Mouse (Mus musculus): Measurements from ENCODE around the gene Tmem191c. TPM values are rescaled to one million over a fixed set of nuclear protein-coding genes. Genes with fewer than 3 reads are reported as not detected.
"Not testable (repeated sequence)": the region's sequence is repeated elsewhere in the genome, so short reads cannot be mapped to it uniquely, and the experiment has no call there.

Tmem191c gene
- polyA plus RNA-seq (2012; ENCODE audit: insufficient read depth, insufficient read length, missing spikeins), result 9.6 and 13.6 TPM in 2 replicates

DNA sequence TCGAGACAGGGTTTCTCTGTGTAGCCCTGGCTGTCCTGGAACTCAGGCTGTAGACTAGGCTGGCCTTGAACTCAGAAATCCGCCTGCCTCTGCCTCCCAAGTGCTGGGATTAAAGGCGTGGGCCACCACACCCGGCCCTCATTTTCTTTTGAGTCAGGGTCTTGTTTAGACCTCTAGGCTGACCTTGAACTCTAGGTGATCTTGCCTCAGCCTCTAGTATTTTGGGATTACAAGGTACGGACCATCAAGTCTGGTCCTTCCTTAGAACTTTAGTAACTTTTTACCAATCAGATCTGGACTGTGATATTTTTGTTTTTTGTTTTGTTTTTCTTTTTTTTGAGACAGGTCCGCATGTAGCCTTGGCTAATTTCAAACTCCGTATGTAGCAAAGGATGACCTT lies at the start of gene Tmem191c:
TSS of gene Tmem191c (plus strand) at position 357 of the 400 bp plus-strand sequence.
- H3K4me1 ChIP-seq (ENCODE audit: control insufficient read depth, insufficient read depth, low read length), result no peaks in the 10 kb centered on the region
- TF ChIP-seq CTCF (IDR thresholded peaks at IDR 0.05; ENCODE audit: low read depth, low read length) (no peak), POLR2A (IDR thresholded peaks at IDR 0.05; ENCODE audit: borderline replicate concordance, low read depth, low read length) (no peak)
- H3K4me3 ChIP-seq (ENCODE audit: insufficient read depth, low read length), result peak within 1 kb of the TSS; percentile 61
- no peak within 1 kb of the TSS for H3K27ac ChIP-seq (ENCODE audit: insufficient read depth, low read depth, low read length)

DNA sequence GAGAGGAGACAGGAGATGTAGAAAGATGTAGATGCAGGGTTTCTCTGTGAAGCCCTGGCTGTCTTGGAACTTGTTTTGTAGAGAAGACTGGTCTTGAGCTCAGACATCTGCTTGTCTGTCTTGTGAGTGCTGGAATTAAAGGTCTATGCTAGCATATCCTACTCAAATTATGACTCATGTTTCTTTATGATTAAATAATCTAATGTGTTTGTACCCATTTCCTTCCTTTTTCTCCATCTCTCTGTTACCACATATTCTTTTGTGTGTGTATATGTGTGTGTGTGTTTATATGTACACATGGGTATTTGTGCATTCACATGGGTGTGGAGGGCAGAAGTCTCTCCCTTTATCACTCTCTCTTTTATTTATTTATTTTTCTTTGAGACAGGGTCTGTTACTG lies 49.4 kb upstream of the Tmem191c start:
- Histone ChIP-seq H3K27ac (ENCODE audit: insufficient read depth, low read depth, low read length) (no peak overlapping the region), H3K4me3 (ENCODE audit: insufficient read depth, low read length) (no peak overlapping the region), H3K4me1 (ENCODE audit: control insufficient read depth, insufficient read depth, low read length) (peaks cover 6% of the 10 kb centered on the region)
- TF ChIP-seq POLR2A (IDR thresholded peaks at IDR 0.05; ENCODE audit: borderline replicate concordance, low read depth, low read length) (no peak), CTCF (IDR thresholded peaks at IDR 0.05; ENCODE audit: low read depth, low read length) (no peak)

DNA sequence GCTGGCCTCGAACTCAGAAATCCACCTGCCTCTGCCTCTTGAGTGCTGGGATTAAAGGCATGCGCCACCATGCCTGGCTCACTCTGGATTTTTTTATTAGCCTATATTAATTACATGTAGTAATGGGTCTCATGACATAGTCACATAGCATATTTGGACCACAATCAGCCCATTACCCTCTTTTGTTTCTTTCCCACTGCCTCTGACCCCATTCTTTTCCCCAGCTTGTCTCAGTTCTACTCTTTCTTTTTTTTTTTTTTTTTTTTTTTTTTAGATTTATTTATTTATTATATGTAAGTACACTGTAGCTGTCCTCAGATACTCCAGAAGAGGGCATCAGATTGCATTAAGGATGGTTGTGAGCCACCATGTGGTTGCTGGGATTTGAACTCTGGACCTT lies 44.4 kb upstream of the Tmem191c start:
- H3K4me1 ChIP-seq (ENCODE audit: control insufficient read depth, insufficient read depth, low read length), result peaks cover 17% of the 10 kb centered on the region
- H3K27ac ChIP-seq (ENCODE audit: insufficient read depth, low read depth, low read length); H3K4me3 ChIP-seq (ENCODE audit: insufficient read depth, low read length): not testable (repeated sequence)

DNA sequence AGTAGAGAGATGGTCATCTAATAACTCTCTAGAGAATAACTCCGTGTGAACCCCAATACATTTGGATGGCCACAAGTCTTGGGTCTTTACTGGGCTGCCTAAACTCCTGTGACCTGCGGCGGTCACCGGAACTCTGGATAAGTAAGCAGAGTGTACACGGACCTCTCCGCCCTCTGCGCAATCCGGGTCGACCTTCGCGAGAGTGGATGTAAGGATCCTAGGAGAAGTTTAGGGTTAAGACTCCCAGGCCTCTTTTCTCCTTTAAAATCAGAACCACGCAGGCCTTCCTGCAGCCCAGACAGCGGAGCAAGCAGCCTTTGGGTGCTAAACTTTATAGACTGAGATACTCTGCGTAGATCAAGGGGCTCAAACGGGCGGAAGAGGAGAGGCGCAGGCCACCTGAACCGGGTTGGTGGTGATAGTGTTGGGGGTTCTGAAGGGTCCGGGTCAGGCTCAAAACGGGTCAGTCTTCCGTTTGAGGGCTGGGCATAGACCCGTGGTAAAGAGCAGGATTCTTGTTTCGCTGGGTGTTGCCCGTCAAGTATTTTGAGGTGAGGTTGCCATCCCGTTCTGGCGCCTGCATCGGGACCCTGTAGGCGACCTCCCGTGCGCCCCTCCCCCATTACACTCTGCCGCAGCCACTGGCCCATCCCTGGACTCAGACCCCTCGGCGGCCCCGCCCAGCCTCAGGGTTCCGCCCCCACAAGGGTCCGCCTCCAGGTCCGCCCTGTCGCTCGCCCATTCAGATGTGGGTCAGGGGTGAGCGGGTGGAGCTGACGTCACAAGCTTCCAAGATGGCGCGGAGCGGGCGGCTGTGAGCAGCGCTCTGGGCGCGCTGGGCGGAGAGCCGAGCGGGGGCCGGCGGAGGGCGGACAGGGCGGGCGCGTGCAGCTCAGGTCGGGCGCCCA lies 42.8 kb upstream of the Tmem191c start, which contains the start of gene Hic2:
TSS of gene Hic2 (plus strand) at position 779 of the 908 bp plus-strand sequence.
- Histone ChIP-seq H3K27ac (ENCODE audit: insufficient read depth, low read depth, low read length) (peak within 1 kb of the TSS; percentile 26; the same call in 1 of the 2 replicates), H3K4me3 (ENCODE audit: insufficient read depth, low read length) (peak within 1 kb of the TSS; percentile 69), H3K4me1 (ENCODE audit: control insufficient read depth, insufficient read depth, low read length) (peaks cover 17% of the 10 kb centered on the region)
- no peak for TF ChIP-seq POLR2A (IDR thresholded peaks at IDR 0.05; ENCODE audit: borderline replicate concordance, low read depth, low read length)
- TF ChIP-seq CTCF (IDR thresholded peaks at IDR 0.05; ENCODE audit: low read depth, low read length), result no peak

DNA sequence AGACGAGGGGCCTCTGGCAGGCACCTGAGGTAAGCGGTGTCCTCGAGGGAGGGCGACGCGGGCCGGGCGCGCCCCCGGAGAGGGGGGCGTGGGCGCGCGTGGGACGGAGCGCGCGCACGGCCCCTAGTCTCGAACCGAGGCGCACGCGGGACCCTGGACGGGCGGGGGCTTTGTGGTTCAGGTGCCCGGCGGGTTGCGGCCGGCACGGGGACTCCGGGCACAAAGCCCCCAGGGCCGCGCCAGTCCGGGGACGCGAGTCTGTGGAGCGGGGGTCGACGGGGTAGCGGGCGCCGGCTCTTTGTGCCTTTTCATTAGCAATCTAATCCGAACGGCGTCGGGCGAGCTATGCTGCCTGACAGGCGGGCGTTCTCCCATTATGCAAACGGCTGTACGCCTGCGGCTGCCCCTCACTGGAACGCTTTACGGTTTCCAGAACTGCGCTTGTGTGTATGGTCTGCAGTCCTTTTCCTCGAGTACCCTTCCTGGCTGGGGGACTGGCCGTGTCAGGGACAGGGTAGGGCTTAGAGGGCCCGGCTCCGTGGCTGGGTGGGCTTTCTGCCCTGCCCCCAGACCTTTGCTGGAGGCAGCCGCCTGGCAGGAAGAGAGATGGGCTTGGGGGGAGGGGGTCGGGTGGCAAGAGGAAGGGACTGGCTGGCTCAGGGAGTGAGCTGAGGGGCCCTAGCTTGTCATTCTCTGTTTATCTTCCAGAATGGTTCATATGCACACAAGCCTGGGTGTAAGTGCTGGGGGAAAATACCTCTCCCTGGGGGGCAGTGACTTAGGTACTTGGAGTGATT lies 42.0 kb upstream of the Tmem191c start:
- TF ChIP-seq CTCF (IDR thresholded peaks at IDR 0.05; ENCODE audit: low read depth, low read length), result no peak
- no peak for TF ChIP-seq POLR2A (IDR thresholded peaks at IDR 0.05; ENCODE audit: borderline replicate concordance, low read depth, low read length)
- Histone ChIP-seq H3K4me3 (ENCODE audit: insufficient read depth, low read length) (peak overlapping the region; percentile 69), H3K4me1 (ENCODE audit: control insufficient read depth, insufficient read depth, low read length) (peaks cover 25% of the 10 kb centered on the region), H3K27ac (ENCODE audit: insufficient read depth, low read depth, low read length) (peak overlapping the region; percentile 26; the same call in 1 of the 2 replicates)

DNA sequence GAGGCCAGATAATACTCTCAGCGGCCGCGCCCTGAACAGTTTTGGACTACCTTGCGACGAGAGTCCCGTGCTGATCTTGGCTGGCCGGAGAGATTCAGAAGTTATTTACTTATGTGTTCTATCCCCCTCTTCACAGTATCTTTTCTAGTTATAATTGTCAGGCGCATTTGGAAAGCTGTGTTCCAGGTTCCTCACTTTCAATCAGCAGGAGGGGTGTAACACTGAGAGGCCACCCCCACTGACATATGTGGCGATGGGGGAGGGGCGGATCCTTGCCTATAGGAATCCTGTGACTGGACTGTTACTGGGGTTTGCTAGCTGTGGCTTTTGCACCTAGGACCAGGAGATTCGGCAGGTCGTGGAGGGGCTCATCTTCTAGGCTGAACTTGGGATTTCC lies 41.4 kb upstream of the Tmem191c start:
- TF ChIP-seq POLR2A (IDR thresholded peaks at IDR 0.05; ENCODE audit: borderline replicate concordance, low read depth, low read length) (no peak), CTCF (IDR thresholded peaks at IDR 0.05; ENCODE audit: low read depth, low read length) (no peak)
- Histone ChIP-seq H3K4me3 (ENCODE audit: insufficient read depth, low read length) (peak overlapping the region; percentile 69), H3K4me1 (ENCODE audit: control insufficient read depth, insufficient read depth, low read length) (peaks cover 25% of the 10 kb centered on the region), H3K27ac (ENCODE audit: insufficient read depth, low read depth, low read length) (no peak overlapping the region)

DNA sequence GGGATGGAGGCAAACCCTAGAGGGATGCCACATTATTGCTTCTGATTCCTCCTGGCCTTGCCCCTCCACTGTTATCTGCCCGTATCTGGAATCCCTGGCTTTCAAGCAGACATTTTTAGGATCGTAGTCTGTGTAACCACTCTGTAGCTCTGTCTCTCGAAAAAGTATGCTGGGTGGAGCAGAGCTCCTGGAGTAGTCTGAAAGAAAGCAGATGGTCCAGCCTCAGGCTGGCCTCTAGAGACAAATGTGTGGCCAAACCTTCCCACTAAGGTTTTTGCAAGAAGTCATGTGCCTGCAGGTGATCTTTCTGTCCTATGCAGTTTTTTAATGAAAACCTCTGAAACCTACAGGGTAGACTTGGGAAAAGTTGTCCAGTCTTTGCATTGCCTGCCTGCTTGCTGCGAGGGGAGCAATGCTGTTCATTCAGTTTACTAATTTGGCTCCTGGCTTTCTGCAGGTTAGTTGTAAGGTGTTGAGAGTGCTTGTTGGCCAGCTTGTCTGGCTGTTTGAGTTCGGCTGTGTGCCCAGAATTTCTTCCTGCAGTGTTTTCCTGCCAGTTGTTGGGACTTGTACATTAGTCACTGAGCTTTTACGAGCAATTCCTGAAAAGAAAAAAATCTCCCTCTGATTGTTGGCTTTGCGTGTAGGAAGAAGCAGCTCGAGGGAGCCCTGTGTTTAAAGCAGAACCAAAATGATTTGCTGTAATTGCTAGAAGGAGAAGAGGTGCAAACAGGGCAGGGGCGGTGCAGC lies 40.8 kb upstream of the Tmem191c start:
- TF ChIP-seq CTCF (IDR thresholded peaks at IDR 0.05; ENCODE audit: low read depth, low read length) (no peak), POLR2A (IDR thresholded peaks at IDR 0.05; ENCODE audit: borderline replicate concordance, low read depth, low read length) (no peak)
- no peak overlapping the region for H3K27ac ChIP-seq (ENCODE audit: insufficient read depth, low read depth, low read length)
- H3K4me1 ChIP-seq (ENCODE audit: control insufficient read depth, insufficient read depth, low read length), result peaks cover 26% of the 10 kb centered on the region
- H3K4me3 ChIP-seq (ENCODE audit: insufficient read depth, low read length), result peak overlapping the region; percentile 69

DNA sequence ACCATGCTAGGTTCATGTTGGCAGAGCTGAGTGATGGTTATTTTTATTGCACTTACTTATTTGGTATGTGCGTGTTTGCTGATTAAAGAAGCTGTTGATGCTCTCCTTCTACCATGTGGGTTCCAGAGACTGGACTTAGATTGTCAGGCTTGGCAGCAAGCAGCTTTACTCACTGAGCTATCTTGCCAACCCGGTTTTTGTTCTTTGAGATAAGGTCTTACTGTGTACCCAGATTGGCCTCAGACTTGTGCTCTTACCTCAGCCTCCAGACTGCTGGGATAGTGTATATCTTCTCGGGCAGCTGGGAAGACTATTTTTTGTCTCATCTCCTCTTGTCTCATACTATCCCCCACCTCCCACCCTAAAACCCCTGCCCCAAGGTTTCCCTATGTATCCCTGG lies 38.2 kb upstream of the Tmem191c start:
- no peak for TF ChIP-seq POLR2A (IDR thresholded peaks at IDR 0.05; ENCODE audit: borderline replicate concordance, low read depth, low read length)
- no peak overlapping the region for H3K4me3 ChIP-seq (ENCODE audit: insufficient read depth, low read length)
- peaks cover 33% of the 10 kb centered on the region for H3K4me1 ChIP-seq (ENCODE audit: control insufficient read depth, insufficient read depth, low read length)
- no peak overlapping the region for H3K27ac ChIP-seq (ENCODE audit: insufficient read depth, low read depth, low read length)

DNA sequence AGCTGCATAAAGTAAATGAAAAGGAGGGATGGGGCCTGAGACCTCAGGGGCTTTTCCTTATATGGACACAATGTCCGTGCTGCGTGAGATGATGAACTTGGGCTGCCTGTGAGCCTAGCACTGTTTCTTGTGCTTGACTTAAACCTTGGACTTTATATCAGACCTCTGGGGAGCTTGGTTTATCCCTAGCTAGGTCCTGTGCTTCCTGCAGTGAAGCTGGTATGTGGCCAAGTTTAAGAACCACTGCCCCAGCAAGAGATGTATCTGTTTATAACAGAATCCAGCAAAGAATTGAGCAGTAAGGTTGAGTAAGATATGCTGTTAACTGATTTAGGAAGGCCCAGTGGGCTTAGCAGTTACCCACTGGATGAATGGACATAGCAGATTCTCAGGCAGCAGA lies 36.5 kb upstream of the Tmem191c start:
- TF ChIP-seq CTCF (IDR thresholded peaks at IDR 0.05; ENCODE audit: low read depth, low read length) (no peak), POLR2A (IDR thresholded peaks at IDR 0.05; ENCODE audit: borderline replicate concordance, low read depth, low read length) (no peak)
- Histone ChIP-seq H3K27ac (ENCODE audit: insufficient read depth, low read depth, low read length) (no peak overlapping the region), H3K4me1 (ENCODE audit: control insufficient read depth, insufficient read depth, low read length) (peaks cover 29% of the 10 kb centered on the region), H3K4me3 (ENCODE audit: insufficient read depth, low read length) (no peak overlapping the region)

Measured in bone marrow macrophage, adult 2 months (primary cell).